Mouse (Mus musculus) thymus, postnatal 14 days (tissue): Measurements from ENCODE around the gene Tspan18.

ENCODE experiments used
- DNase-seq: peaks from one replicate; pipeline ENCODE4 v3.0.0; 2021

Tspan18 gene

GRCm38 (mm10) chr2:93335996-93336395 is 1.7 kb upstream of the Tspan18 start:
- no peak for DNase-seq

DNA sequence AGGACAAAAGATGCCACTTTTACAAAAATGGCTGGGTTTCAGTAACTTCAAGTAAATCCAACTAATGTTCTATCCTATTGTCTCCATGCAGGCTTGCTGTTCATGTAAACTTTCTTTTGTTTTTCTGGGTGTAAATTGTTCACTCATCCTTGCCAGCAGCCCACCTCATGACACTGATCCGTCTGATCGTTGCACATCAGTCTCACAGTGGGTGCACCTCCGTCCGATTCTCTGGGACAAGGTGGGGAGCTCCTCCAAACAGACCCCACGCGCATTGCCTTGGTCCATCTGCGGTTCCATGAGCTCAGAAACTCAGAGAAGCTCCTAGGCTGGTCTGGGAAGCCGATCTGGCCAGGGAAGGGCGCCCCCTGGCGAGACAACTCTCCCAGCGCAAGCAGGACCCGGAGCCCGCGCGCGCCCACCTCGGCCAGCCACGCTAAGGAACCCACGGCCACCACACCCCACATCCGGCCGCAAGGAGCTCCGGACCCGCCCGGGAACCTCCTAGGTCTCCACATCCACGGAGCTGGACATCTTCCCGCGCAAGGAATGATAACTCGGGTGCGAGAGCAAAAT is 976 bp downstream of the Tspan18 start:
- DNase-seq: peak; percentile 76

- DNase-seq: no peak
Observed at GRCm38 (mm10) chr2:93332277-93332676, 2.0 kb downstream of the Tspan18 start.

- DNase-seq: no peak
Observed at GRCm38 (mm10) chr2:93331121-93331520, 3.2 kb downstream of the Tspan18 start.

DNA sequence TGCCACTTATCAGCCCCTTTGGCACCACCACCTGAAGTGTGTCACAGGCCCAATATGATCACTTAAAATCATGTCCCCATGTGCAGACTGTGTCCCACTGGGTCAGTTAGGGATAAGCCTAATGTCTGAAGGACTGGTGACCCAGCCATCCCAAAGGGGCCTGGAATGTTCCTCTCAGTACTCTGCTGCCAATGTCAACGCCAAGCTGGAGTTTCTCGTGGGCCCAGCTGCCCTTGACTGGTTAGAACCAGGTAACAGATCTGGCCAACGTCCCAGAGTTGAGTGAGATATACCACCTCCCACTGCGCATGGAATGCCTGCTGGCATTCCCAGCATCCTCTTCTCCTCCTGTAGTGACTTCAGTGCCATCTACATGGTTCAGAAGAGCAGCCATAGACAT is 5.2 kb downstream of the Tspan18 start:
- DNase-seq: no peak

DNA sequence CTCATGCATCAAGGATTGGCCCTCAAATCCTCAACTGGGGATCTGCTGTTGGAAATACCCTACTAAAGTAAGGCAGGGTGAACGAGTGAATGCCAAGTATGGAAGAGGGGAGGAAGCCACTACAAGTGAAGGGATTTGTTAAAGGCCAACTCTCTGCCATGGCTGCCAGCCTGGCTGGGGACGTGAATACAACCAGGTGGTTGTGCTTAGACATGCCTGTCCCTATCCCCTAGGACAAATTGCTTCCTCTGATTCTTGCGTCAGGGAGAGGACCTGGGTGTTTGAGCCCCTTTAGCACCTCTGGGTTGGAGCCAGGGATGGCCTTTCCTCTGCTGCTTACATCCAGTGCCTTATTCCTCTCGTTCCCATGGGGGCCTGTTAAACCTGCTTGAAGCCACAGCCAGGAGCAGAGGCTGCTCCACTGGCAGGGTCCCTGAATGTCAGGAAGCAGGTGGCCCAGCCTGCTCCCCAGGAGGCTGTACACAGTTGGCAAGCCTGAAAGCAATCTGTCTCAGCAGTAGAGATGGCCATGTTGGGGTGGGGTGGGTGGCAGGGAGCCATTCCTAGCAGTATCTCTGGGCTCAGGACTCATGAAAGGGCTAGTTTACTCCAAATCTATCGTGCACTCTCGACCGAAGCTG is 6.3 kb downstream of the Tspan18 start:
- DNase-seq: no peak

DNA sequence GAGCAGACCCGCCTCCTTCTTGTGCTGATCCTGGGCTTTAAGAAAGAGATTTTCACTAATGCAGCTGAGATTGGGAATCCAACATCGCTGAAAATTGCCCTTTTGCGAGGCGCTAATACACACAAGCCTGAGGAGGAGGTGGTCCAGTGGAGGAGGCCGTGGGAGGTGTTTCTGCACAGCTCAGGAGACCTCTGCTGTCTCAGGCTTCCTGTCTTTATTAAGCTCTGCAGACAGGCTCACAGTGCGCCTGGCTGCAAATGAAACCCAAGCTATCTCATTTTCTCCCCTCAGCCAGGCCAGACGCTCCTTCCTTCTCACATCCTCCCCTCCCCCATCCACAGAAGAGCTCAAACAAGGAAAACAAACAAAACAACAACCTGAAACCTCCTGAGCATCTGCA is 9.6 kb downstream of the Tspan18 start:
- no peak for DNase-seq

DNA sequence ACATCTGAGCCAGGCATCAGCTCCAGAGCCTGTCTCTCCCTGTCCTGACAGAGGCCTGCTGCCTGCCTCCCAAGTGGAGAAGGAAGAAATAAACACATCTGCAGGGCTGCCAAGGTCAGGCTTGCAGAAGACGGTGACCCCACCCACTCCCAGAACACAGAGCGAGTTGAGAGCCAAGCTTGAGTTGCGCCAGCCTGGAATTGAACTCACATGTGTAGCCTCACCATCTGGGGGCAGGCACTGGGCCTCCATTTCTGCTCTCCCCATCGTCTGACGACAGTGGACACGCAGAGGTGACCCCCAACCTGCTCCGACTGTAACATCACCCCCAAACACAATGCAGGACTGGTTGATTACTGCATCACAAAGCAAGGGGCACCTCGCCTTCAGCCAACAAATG is 12.4 kb downstream of the Tspan18 start:
- no peak for DNase-seq

GRCm38 (mm10) chr2:93320267-93320666 is 14.0 kb downstream of the Tspan18 start:
- DNase-seq: no peak

GRCm38 (mm10) chr2:93319598-93319997 is 14.7 kb downstream of the Tspan18 start:
- no peak for DNase-seq

GRCm38 (mm10) chr2:93318781-93319349 is 15.4 kb downstream of the Tspan18 start:
- no peak for DNase-seq

DNA sequence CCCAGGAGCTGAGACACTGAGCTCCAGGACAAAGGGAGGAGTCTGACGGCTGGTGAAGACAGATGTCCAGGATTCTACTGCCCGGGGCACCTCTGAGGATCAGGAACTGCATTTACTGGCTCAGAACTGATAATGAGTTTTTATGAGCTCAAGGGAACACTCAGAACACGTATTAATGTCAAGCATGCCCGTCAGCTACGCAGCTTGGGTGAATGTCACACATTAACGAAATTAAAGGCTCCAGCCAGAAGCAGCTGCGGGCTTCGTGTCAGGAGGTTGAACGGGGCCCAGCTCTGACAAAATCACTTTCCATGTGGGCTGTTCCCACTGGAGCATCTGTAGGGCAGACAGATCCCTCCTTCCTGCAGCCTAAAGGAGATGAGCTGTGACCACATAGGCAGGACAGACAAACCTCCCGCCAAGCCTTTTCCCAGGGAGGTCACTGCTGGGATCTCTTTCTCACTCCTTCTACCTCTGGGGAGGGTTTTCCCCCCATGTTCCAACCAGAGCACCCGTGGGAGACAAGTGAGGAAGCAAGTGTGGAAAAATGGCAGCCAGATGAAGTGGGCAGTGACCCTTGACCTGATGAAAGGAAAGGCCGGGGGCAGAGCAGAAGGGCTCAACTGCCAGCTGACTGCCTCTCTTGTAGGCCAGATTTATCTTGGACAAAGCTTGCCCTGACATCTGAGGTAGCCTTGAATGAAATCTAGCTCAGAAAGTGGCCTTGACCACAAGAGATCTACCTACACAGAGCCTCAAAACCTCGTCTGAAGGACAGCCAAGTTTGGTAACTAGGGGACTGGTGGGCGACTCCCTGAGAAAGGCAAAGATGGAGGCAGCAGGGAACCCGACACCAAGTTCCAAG is 20.3 kb downstream of the Tspan18 start:
- no peak for DNase-seq

DNA sequence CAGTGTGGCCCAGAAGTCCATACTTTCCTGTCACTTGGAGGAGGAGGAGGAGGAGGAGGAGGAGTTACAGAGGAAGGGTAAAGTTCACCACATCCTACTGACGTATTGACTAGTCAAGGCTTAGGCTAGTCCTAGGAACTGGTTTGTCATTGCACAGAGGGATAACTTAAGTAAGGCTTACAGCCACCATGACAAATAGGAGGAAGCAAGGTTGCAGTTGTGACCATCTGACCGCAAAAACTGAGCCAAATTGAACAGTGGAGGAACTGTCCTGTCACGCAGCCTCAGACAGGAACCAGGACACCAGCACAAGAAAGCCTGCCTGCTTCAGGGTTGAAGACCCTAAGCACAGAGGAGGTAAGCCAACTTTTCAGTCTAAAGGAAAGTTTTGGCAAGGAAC is 21.8 kb downstream of the Tspan18 start:
- no peak for DNase-seq

GRCm38 (mm10) chr2:93309724-93310413 is 24.4 kb downstream of the Tspan18 start:
- DNase-seq: no peak

DNA sequence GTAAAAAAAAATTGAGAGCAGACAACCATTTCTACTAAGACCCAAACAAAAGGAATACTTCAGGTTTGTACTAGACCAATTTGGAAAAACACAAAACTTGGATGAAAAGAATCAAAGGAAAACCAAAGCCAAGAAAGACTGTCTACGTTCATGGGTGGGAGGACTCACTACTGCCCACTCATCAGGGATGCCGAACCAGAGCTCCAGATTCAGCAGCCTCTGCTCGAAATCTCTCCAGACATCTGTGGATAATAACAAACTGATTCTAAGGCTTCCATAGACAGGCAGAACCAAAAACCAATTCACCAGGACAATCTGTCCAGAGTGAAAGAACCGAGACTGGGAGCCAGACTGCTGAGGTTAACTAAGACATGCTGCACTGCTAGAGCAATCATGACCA is 27.4 kb downstream of the Tspan18 start:
- no peak for DNase-seq

GRCm38 (mm10) chr2:93304273-93304634 is 30.1 kb downstream of the Tspan18 start:
- no peak for DNase-seq

GRCm38 (mm10) chr2:93303585-93304272 is 30.6 kb downstream of the Tspan18 start:
- DNase-seq: no peak

DNA sequence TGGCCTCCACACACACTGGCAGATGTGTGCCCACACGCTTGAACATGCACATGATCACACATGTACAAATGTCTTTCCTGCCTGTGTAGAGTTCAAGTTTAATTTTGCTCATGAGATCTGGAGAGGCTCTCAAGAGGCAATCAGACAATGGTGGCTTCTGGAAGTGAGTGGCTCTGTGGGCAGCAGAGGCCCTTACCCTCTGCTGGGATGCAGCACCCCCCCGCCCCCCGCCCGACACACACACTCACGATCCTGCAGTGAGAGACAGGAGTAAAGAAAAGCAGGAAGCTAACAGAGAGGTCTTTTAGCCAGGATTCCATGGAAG is 31.1 kb downstream of the Tspan18 start:
- DNase-seq: no peak

- no peak for DNase-seq
Observed at GRCm38 (mm10) chr2:93297656-93298055, 36.6 kb downstream of the Tspan18 start.

- DNase-seq: no peak
Observed at GRCm38 (mm10) chr2:93291186-93291926, 42.9 kb downstream of the Tspan18 start.

- no peak for DNase-seq
Observed at GRCm38 (mm10) chr2:93290345-93291118, 43.8 kb downstream of the Tspan18 start.
